Mouse (Mus musculus): Measurements from ENCODE around the gene Dennd6a.

DNA sequence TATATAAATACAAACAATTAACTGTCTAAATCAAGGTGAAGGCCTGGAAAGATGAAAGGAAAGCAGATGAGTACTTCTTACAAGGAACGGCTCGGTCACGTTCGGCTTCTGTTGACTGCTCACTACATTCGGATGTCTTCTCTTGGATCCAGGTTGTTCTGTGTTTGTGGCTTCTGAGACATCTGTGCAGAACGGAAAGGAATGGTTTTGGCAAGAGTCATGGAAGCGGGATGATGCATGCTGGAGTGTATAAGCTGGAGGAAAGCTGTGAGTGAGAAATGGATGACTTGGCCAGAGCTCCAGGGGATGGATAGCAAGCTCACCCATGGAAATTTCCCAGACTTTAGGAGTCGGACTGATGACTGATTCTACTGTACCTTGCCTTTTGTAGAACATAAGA is 22.9 kb upstream of the Dennd6a start:
- TF ChIP-seq CTCF (IDR thresholded peaks at IDR 0.05; ENCODE audit: control insufficient read depth, insufficient read depth, insufficient replicate concordance, low read depth, low read length) = no peak
- TF ChIP-seq POLR2A (IDR thresholded peaks at IDR 0.05; ENCODE audit: control insufficient read depth, low read depth, low read length) = no peak
